Mouse (Mus musculus): ENCODE measurements around the gene Col3a1. TPM values are rescaled to one million over a fixed set of nuclear protein-coding genes. Genes with fewer than 3 reads are reported as not detected.

The Col3a1 gene
- polyA plus RNA-seq, 1 experiment from 2014 or later = 439 TPM

GRCm38 (mm10) chr1:45318241-45318640 lies 6.9 kb downstream of the Col3a1 start:
- 84% methylated on average over 1 of the region's 1 CpGs for WGBS
- 0 out of 2 replicates have a peak, but pooled peaks cover 4% of the 10 kb centered on the region for H3K4me1 ChIP-seq
- H3K9me3 ChIP-seq = no peaks in the 10 kb centered on the region
- no peak for DNase-seq (ENCODE audit: low spot score)
- no peaks in the 10 kb centered on the region for H3K27me3 ChIP-seq (ENCODE audit: insufficient read depth, poor library complexity, severe bottlenecking)
- H3K36me3 ChIP-seq = 0 out of 2 replicates have a peak, but pooled peaks cover 2% of the 10 kb centered on the region
- H3K4me3 ChIP-seq = no peak overlapping the region
- no peak overlapping the region for H3K27ac ChIP-seq

DNA sequence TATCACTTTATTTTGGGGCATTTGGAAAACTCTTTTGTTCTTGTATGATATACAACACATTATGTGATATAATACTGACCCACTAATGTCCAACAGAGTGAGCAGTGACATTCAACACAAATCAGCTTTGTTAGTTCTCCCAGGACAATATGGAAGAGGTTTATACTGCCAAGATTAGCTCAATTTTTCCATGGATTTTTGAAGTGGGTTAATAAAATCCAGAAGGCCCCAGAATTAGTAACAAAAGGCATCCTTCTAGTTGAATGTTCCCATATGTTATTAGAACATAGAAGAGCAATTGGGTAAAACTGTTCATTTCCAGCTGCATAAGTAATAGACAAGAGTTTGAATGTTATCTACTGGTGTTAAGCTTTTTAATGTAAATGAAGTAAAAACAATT lies 9.5 kb downstream of the Col3a1 start:
- DNase-seq (ENCODE audit: low spot score) = no peak
- Histone ChIP-seq H3K4me1 (0 out of 2 replicates have a peak, but pooled peaks cover under 1% of the 10 kb centered on the region), H3K4me3 (no peak overlapping the region), H3K36me3 (0 out of 2 replicates have a peak, but pooled peaks cover 6% of the 10 kb centered on the region), H3K27me3 (ENCODE audit: insufficient read depth, poor library complexity, severe bottlenecking) (no peaks in the 10 kb centered on the region), H3K27ac (no peak overlapping the region), H3K9me3 (no peaks in the 10 kb centered on the region)

- 85% methylated on average over 1 of the region's 1 CpGs for WGBS
- Histone ChIP-seq H3K4me3 (no peak overlapping the region), H3K4me1 (no peaks in the 10 kb centered on the region), H3K27me3 (ENCODE audit: insufficient read depth, poor library complexity, severe bottlenecking) (no peaks in the 10 kb centered on the region), H3K27ac (no peak overlapping the region), H3K36me3 (peaks cover 37% of the 10 kb centered on the region), H3K9me3 (no peaks in the 10 kb centered on the region)
- DNase-seq (ENCODE audit: low spot score) = no peak
These were observed 17.8 kb downstream of the Col3a1 start for GRCm38 (mm10) chr1:45329149-45329548.

GRCm38 (mm10) chr1:45355944-45356343 lies 44.6 kb downstream of the Col3a1 start:
- no peak for DNase-seq (ENCODE audit: low spot score)
- no peaks in the 10 kb centered on the region for H3K9me3 ChIP-seq
- H3K27ac ChIP-seq = no peak overlapping the region
- H3K27me3 ChIP-seq (ENCODE audit: insufficient read depth, poor library complexity, severe bottlenecking) = no peaks in the 10 kb centered on the region
- no peak overlapping the region for H3K4me3 ChIP-seq
- no peaks in the 10 kb centered on the region for H3K36me3 ChIP-seq
- WGBS = 76% methylated on average over 4 of the region's 4 CpGs
- H3K4me1 ChIP-seq = no peaks in the 10 kb centered on the region

DNA sequence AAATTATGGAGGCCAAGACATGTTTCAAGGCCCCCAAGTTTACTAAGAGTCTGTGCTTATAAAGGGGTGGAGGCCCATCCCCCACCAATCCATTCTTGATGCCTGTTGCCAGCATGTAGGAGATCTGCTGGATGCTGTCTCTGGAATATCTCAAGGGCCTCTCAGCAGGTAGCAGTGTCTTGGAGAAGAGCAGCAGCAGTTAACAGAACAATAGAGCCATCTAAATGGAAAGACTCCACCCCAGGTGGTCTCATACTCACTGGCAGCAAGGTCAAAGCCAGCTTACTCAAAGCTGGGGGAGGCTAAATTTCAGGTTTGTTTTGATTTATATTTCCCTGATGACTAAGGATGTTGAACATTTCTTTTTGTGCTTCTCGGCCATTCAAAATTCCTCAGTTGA lies 46.7 kb downstream of the Col3a1 start:
- Histone ChIP-seq H3K36me3 (no peaks in the 10 kb centered on the region), H3K4me3 (no peak overlapping the region), H3K4me1 (no peaks in the 10 kb centered on the region), H3K27me3 (ENCODE audit: insufficient read depth, poor library complexity, severe bottlenecking) (no peaks in the 10 kb centered on the region), H3K27ac (no peak overlapping the region), H3K9me3 (no peaks in the 10 kb centered on the region)
- DNase-seq (ENCODE audit: low spot score) = no peak
- 76% methylated on average over 1 of the region's 1 CpGs for WGBS

- no peak overlapping the region for H3K4me3 ChIP-seq
- no peaks in the 10 kb centered on the region for H3K9me3 ChIP-seq
- no peak overlapping the region for H3K27ac ChIP-seq
- no peaks in the 10 kb centered on the region for H3K36me3 ChIP-seq
- no peaks in the 10 kb centered on the region for H3K27me3 ChIP-seq (ENCODE audit: insufficient read depth, poor library complexity, severe bottlenecking)
- 49% methylated on average over 2 of the region's 2 CpGs for WGBS
- H3K4me1 ChIP-seq = no peaks in the 10 kb centered on the region
- no peak for DNase-seq (ENCODE audit: low spot score)
These were observed 47.8 kb downstream of the Col3a1 start for GRCm38 (mm10) chr1:45359147-45359546.

DNA sequence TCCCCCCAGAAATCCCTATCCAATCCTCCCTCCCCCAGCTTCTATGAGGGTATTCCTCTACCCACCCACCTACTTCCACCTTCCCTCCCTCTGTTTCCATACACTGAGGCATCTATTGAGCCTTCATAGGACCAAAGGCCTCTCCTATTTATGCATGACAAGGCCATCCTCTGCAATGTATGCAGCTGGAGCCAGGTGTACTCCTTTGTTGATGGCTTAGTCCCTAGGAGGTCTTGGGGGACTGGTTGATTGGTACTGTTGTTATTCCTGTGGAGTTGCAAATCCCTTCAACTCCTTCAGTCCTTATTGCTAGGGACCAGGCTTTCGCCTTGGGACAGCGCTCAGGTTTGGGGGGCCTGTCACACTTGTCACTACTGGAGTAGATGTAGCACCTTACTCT lies 48.3 kb downstream of the Col3a1 start:
- Histone ChIP-seq H3K36me3 (no peaks in the 10 kb centered on the region), H3K9me3 (no peaks in the 10 kb centered on the region), H3K27ac (no peak overlapping the region), H3K4me1 (no peaks in the 10 kb centered on the region), H3K27me3 (ENCODE audit: insufficient read depth, poor library complexity, severe bottlenecking) (no peaks in the 10 kb centered on the region), H3K4me3 (no peak overlapping the region)
- no peak for DNase-seq (ENCODE audit: low spot score)
- 82% methylated on average over 2 of the region's 2 CpGs for WGBS

DNA sequence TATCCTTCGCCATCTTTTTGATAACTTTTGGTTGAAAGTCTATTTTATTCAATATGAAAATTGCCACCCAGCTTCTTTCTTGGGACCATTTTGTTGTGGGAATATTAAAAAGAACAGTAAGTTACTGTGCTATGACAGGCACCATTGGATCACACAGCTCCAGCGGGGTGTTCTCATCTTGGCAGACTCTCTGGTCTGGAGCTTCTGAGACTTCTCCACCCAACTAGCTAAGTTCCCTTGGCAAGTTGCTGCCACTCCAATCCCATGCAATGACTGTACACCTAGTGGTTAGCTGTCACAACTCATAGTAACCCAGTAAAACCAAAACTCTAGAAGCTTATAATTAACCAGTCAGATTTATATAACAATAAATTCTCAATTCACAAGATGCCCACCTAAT lies 51.9 kb downstream of the Col3a1 start:
- DNase-seq (ENCODE audit: low spot score) = no peak
- peaks cover 10% of the 10 kb centered on the region for H3K36me3 ChIP-seq
- H3K4me1 ChIP-seq = no peaks in the 10 kb centered on the region
- WGBS = 86% methylated on average over 2 of the region's 2 CpGs
- H3K9me3 ChIP-seq = no peaks in the 10 kb centered on the region
- no peaks in the 10 kb centered on the region for H3K27me3 ChIP-seq (ENCODE audit: insufficient read depth, poor library complexity, severe bottlenecking)
- H3K4me3 ChIP-seq = no peak overlapping the region
- no peak overlapping the region for H3K27ac ChIP-seq

DNA sequence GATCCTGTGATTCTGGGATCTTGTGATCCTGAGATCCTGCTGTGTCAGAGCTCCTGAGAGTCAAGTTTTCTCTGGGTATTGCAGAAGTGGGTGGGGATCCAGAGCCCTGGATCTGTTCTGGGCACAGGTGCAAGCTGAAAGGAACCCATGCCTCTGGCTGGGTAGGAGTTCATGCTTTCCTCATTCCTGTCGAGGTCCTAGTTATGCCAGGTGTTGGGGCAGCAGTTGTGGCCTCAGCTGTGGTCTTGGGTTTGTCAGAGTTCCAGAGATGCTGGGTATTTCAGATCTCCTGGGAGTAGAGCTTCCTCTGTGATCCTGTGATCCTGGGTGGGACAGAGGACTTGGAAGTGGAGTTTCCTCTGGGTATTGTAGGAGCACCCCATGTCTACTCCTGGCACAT lies 54.1 kb downstream of the Col3a1 start:
- WGBS = 68% methylated on average over 1 of the region's 1 CpGs
- H3K36me3 ChIP-seq = peaks cover 11% of the 10 kb centered on the region
- no peaks in the 10 kb centered on the region for H3K4me1 ChIP-seq
- no peaks in the 10 kb centered on the region for H3K27me3 ChIP-seq (ENCODE audit: insufficient read depth, poor library complexity, severe bottlenecking)
- H3K9me3 ChIP-seq = no peaks in the 10 kb centered on the region
- no peak overlapping the region for H3K4me3 ChIP-seq
- DNase-seq (ENCODE audit: low spot score) = no peak
- H3K27ac ChIP-seq = no peak overlapping the region

- no peaks in the 10 kb centered on the region for H3K27me3 ChIP-seq (ENCODE audit: insufficient read depth, poor library complexity, severe bottlenecking)
- H3K4me1 ChIP-seq = no peaks in the 10 kb centered on the region
- H3K9me3 ChIP-seq = no peaks in the 10 kb centered on the region
- DNase-seq (ENCODE audit: low spot score) = no peak
- WGBS = 69% methylated on average over 7 of the region's 7 CpGs
- no peak overlapping the region for H3K27ac ChIP-seq
- peaks cover 12% of the 10 kb centered on the region; the same call in 1 of the 2 replicates for H3K36me3 ChIP-seq
- H3K4me3 ChIP-seq = no peak overlapping the region
These were observed 68.8 kb downstream of the Col3a1 start for GRCm38 (mm10) chr1:45379992-45380690.

DNA sequence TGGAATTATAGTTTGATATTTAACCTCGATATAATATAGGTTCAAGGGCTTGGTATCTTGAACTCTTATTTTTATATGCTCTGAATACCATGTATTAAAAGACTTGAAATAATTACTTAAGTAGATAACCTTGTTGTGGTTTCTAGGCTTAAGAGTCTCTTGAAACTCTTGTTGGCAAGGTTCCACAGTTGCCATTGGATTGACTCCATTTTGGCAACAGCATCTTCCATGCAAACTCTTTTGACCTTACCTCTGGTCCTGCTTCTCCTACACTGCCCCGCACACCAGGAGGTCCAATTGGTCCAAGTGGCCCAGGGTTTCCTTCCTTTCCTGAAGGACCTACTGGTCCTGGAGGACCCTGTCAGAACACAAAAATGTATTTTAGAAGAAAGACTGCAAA lies 70.5 kb downstream of the Col3a1 start:
- no peak for DNase-seq (ENCODE audit: low spot score)
- WGBS = 82% methylated on average over 2 of the region's 2 CpGs

More for the DNA sequence above, 70.5 kb downstream of the Col3a1 start:
- Histone ChIP-seq H3K27me3 (ENCODE audit: insufficient read depth, poor library complexity, severe bottlenecking) (no peaks in the 10 kb centered on the region), H3K4me1 (no peaks in the 10 kb centered on the region), H3K27ac (no peak overlapping the region), H3K36me3 (peaks cover 6% of the 10 kb centered on the region; the same call in 1 of the 2 replicates), H3K4me3 (no peak overlapping the region), H3K9me3 (no peaks in the 10 kb centered on the region)
